Mouse (Mus musculus): Measurements from ENCODE around the gene Arg1. TPM values are rescaled to one million over a fixed set of nuclear protein-coding genes. Genes with fewer than 3 reads are reported as not detected.

Gene Arg1
- 0.41 and 0.54 TPM in 2 replicates for polyA plus RNA-seq (2016; fragmentation: Nextera tagmentation; extraction: Ambion mirVana)

DNA sequence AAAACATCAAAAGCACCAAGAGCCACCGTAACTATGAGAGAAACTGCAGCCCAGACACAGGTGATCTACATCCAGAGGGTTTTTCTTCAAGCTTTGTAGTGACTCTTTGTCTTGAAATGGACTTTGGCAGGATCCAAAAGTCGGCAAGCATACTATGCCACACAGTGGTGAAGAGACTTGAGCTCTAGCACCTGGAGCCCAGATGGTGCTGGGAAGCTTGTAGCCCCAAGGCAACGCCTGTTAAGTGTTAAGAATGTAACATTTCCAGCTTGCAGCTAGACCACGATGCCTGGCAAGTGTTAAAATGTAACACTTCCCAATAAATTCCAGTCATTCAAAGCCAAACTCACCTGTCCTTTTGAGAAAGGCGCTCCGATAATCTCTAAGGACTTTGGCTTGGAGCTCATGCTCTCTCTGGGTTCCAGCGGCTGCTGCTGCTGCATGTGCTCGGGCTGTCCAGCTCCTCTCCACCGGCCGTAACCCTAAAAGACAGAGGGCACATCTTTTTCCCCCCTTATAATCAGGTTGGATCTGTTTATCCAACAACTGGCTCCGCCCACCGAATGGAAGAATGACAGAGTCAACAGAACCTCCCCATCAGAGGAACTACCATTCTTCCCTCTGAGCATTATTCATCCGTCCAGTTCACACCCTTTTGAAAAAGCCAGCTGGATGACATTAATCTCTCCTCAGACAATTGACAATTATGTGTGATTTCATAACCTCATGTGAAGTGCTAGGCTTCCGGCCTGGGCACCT is at the start of gene Arg1:
Gene Arg1, minus strand, starts transcription at position 523 of the 759 bp plus-strand sequence.
- H3K9me3 ChIP-seq (replicated peaks), result no peaks in the 10 kb centered on the region
- no peak within 1 kb of the TSS for H3K9ac ChIP-seq
- 58% methylated on average over 14 of the region's 14 CpGs for WGBS
- H3K4me3 ChIP-seq, result peak within 1 kb of the TSS; percentile 26; the same call in 1 of the 2 replicates
- H3K4me1 ChIP-seq (replicated peaks), result peaks cover 17% of the 10 kb centered on the region
- no peak for ATAC-seq (ENCODE audit: insufficient number of reproducible peaks, low FRiP score)
- H3K27ac ChIP-seq (ENCODE audit: poor library complexity, severe bottlenecking), result no peak within 1 kb of the TSS
- H3K27me3 ChIP-seq (replicated peaks), result no peaks in the 10 kb centered on the region
- no peaks in the 10 kb centered on the region for H3K36me3 ChIP-seq
- H3K4me2 ChIP-seq, result peak within 1 kb of the TSS; percentile 61

GRCm38 (mm10) chr10:24973845-24974514 is 46.7 kb upstream of the Arg1 start:
- WGBS, result 88% methylated on average over 11 of the region's 11 CpGs
- no peaks in the 10 kb centered on the region for H3K27me3 ChIP-seq (replicated peaks)
- no peaks in the 10 kb centered on the region for H3K9me3 ChIP-seq (replicated peaks)

DNA sequence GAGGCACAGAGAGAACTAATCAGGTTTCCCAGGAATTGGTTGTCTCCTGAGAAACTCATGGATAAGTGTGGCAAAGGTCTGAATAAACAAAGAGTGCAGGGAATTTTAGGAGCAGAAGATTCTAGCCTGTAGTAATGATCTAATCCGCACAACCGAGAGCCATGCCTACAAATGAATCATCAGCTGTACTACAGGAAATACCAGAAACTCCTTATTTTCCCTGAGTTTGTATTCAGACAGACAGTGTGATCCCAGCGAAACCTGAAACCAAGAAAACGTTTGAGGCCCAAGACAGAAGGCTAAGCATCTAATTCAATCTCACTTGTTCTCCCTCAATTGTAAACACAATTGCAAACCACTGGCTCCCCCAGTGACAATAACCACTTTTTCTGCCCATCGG is 46.1 kb upstream of the Arg1 start:
- no peak overlapping the region for H3K9ac ChIP-seq
- no peaks in the 10 kb centered on the region for H3K9me3 ChIP-seq (replicated peaks)
- H3K4me1 ChIP-seq (replicated peaks), result peaks cover 10% of the 10 kb centered on the region; the same call in 1 of the 2 replicates
- H3K4me2 ChIP-seq, result no peak overlapping the region
- no peaks in the 10 kb centered on the region for H3K27me3 ChIP-seq (replicated peaks)
- H3K4me3 ChIP-seq, result no peak overlapping the region
- H3K36me3 ChIP-seq, result no peaks in the 10 kb centered on the region
- H3K27ac ChIP-seq (ENCODE audit: poor library complexity, severe bottlenecking), result no peak overlapping the region
- WGBS, result 47% methylated on average over 5 of the region's 5 CpGs
- ATAC-seq (ENCODE audit: insufficient number of reproducible peaks, low FRiP score), result no peak

More at GRCm38 (mm10) chr10:24973845-24974514, 46.7 kb upstream of the Arg1 start:
- no peak overlapping the region for H3K27ac ChIP-seq (ENCODE audit: poor library complexity, severe bottlenecking)
- H3K4me1 ChIP-seq (replicated peaks), result peaks cover 10% of the 10 kb centered on the region; the same call in 1 of the 2 replicates
- no peak for ATAC-seq (ENCODE audit: insufficient number of reproducible peaks, low FRiP score)
- H3K4me3 ChIP-seq, result no peak overlapping the region
- H3K9ac ChIP-seq, result no peak overlapping the region
- no peaks in the 10 kb centered on the region for H3K36me3 ChIP-seq
- H3K4me2 ChIP-seq, result no peak overlapping the region

GRCm38 (mm10) chr10:24972923-24973322 is 45.6 kb upstream of the Arg1 start:
- Histone ChIP-seq H3K4me3 (no peak overlapping the region), H3K4me2 (no peak overlapping the region), H3K36me3 (no peaks in the 10 kb centered on the region), H3K27me3 (replicated peaks) (no peaks in the 10 kb centered on the region), H3K4me1 (replicated peaks) (peaks cover 10% of the 10 kb centered on the region; the same call in 1 of the 2 replicates), H3K9me3 (replicated peaks) (no peaks in the 10 kb centered on the region), H3K27ac (ENCODE audit: poor library complexity, severe bottlenecking) (no peak overlapping the region), H3K9ac (no peak overlapping the region)
- no peak for ATAC-seq (ENCODE audit: insufficient number of reproducible peaks, low FRiP score)
- 25% methylated on average over 4 of the region's 4 CpGs for WGBS

DNA sequence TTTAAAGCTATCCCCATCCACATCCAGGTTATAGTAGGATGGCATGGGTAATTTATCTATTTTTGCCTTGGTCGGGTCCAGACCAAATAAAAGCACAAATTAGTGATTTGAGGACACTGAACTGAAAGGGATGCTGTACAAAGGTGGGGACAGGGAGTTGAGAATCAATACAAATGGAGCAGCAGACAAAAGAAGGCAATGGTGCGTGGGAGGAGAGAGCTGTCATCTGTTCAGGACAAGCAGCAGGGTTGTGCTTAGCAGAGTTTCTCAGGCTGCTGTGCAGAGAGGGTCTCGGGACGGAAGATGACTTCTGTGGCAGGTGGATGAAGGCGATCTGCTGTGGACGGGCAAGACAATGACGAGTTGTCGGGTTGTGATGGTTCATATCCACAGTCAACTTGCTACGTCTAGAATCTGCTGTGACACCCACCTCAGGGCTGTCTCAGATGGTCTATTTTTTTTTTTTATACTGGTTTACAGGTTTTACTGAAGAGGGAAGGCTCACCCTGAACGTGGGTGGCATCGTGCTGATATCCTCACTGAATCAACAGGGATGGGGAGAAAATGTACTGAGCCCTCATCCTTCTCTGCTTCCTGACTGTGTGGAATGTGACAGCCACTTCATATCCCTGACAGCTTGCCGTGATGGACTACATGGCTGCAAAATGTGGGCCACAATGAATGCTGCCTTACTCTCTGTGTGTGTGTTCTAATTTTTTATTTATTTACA is 38.7 kb upstream of the Arg1 start:
- Histone ChIP-seq H3K27ac (ENCODE audit: poor library complexity, severe bottlenecking) (no peak overlapping the region), H3K4me2 (no peak overlapping the region), H3K27me3 (replicated peaks) (no peaks in the 10 kb centered on the region), H3K36me3 (no peaks in the 10 kb centered on the region), H3K4me3 (no peak overlapping the region), H3K9ac (no peak overlapping the region), H3K9me3 (replicated peaks) (no peaks in the 10 kb centered on the region), H3K4me1 (replicated peaks) (peaks cover 5% of the 10 kb centered on the region)
- WGBS, result 62% methylated on average over 12 of the region's 12 CpGs
- ATAC-seq (ENCODE audit: insufficient number of reproducible peaks, low FRiP score), result no peak

DNA sequence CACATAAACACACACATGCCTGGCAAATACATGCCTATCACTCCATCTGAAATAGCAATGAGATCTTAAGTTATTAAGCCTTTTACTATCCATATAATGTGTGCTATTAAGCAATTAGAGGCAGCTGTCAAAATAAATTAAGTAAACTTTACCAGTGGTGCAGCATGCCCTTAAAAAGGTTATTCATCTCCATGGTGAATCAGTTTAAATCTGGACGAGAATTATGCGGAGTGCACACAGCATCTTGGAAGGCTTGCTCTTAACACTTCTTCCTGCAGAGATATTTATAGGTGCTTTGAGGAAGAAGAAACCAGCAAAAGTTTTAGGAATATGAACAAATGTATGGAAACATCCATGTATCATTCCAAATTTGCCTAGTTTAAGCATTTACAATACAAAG is 34.6 kb upstream of the Arg1 start:
- ATAC-seq (ENCODE audit: insufficient number of reproducible peaks, low FRiP score), result no peak
- no peaks in the 10 kb centered on the region for H3K36me3 ChIP-seq

DNA sequence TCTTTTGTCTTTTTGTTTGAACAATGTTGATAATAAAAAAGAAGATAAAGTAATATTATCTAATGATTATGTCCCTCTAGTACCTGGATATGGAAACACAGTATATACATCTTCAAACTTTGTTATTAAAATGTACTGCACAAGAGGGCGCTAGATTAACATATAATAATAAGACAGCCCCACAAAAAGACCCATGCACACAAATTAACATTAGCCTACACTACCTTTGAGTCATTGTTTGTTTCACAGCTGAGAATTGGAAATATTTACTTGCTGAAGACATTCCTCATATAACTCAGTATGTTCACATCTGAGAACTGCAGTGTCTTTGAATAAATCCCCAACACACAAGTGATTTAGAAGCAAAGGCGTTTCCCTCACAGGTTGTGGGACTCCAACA is 33.8 kb upstream of the Arg1 start:
- H3K27ac ChIP-seq (ENCODE audit: poor library complexity, severe bottlenecking), result no peak overlapping the region
- H3K4me1 ChIP-seq (replicated peaks), result peaks cover 16% of the 10 kb centered on the region
- 46% methylated on average over 2 of the region's 2 CpGs for WGBS
- no peaks in the 10 kb centered on the region for H3K36me3 ChIP-seq
- no peaks in the 10 kb centered on the region; the same call in 1 of the 2 replicates for H3K27me3 ChIP-seq (replicated peaks)
- no peak overlapping the region for H3K4me2 ChIP-seq
- no peak overlapping the region for H3K9ac ChIP-seq
- ATAC-seq (ENCODE audit: insufficient number of reproducible peaks, low FRiP score), result no peak
- no peak overlapping the region for H3K4me3 ChIP-seq
- no peaks in the 10 kb centered on the region for H3K9me3 ChIP-seq (replicated peaks)

More for the DNA sequence above, 34.6 kb upstream of the Arg1 start:
- no peak overlapping the region for H3K9ac ChIP-seq
- H3K9me3 ChIP-seq (replicated peaks), result no peaks in the 10 kb centered on the region
- H3K4me1 ChIP-seq (replicated peaks), result peaks cover 21% of the 10 kb centered on the region
- no peaks in the 10 kb centered on the region; the same call in 1 of the 2 replicates for H3K27me3 ChIP-seq (replicated peaks)
- H3K4me2 ChIP-seq, result no peak overlapping the region
- H3K27ac ChIP-seq (ENCODE audit: poor library complexity, severe bottlenecking), result no peak overlapping the region
- H3K4me3 ChIP-seq, result no peak overlapping the region
- 66% methylated on average over 2 of the region's 2 CpGs for WGBS

DNA sequence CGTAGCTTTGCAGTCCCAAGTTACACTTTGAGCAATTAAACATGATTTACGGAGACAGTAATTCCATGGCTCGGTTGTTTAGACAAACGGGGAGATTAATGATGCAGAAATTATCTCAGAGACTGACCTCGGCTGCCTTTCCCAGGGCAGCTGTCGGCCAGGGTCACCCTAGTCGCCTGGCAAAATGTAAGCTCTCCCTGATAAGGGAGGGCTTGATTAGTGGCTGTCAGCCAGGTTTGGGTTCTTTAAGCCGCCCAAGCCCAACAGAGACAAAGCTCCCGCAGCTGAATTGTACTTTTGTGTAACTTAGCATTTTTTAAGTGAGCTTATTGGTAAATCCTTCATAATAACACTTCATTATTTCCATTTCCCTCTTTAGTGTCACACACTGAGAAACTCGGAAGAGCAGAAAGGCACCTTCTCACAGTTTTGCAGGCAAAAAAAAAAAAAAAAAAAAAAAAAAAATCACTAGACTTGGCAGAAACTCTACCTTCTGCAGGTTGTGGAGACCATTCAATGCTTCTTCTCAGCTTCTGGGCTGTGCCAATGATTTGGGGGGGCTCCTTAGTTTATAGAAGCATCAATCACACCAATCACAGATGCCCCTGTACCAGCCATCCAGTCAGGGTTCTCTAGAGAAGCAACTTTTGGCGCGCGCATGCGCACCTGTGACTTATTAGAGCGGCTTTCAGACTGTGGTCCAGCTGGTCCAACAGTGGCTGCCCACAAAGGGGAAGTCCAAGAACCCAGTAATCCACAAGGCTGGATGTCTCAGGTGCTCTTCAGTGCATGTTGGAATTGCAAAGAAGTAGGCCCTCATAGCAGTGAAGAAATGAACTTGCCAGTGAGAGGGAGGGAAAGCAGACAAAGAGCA is 32.0 kb upstream of the Arg1 start:
- Histone ChIP-seq H3K4me3 (0 out of 2 replicates have a peak overlapping the region, but pooled peaks have one; percentile 9), H3K4me1 (replicated peaks) (peaks cover 16% of the 10 kb centered on the region), H3K36me3 (no peaks in the 10 kb centered on the region), H3K9me3 (replicated peaks) (no peaks in the 10 kb centered on the region), H3K4me2 (peak overlapping the region; percentile 64), H3K27ac (ENCODE audit: poor library complexity, severe bottlenecking) (no peak overlapping the region), H3K27me3 (replicated peaks) (no peaks in the 10 kb centered on the region; the same call in 1 of the 2 replicates), H3K9ac (peak overlapping the region; percentile 54; the same call in 1 of the 2 replicates)
- ATAC-seq (ENCODE audit: insufficient number of reproducible peaks, low FRiP score), result no peak
- WGBS, result 33% methylated on average over 15 of the region's 15 CpGs

GRCm38 (mm10) chr10:24958280-24959042 is 31.2 kb upstream of the Arg1 start:
- Histone ChIP-seq H3K4me2 (peak overlapping the region; percentile 64), H3K9me3 (replicated peaks) (no peaks in the 10 kb centered on the region), H3K9ac (no peak overlapping the region), H3K36me3 (no peaks in the 10 kb centered on the region), H3K4me1 (replicated peaks) (peaks cover 16% of the 10 kb centered on the region), H3K27ac (ENCODE audit: poor library complexity, severe bottlenecking) (no peak overlapping the region), H3K4me3 (0 out of 2 replicates have a peak overlapping the region, but pooled peaks have one; percentile 9), H3K27me3 (replicated peaks) (no peaks in the 10 kb centered on the region; the same call in 1 of the 2 replicates)
- ATAC-seq (ENCODE audit: insufficient number of reproducible peaks, low FRiP score), result no peak
- 50% methylated on average over 15 of the region's 15 CpGs for WGBS

DNA sequence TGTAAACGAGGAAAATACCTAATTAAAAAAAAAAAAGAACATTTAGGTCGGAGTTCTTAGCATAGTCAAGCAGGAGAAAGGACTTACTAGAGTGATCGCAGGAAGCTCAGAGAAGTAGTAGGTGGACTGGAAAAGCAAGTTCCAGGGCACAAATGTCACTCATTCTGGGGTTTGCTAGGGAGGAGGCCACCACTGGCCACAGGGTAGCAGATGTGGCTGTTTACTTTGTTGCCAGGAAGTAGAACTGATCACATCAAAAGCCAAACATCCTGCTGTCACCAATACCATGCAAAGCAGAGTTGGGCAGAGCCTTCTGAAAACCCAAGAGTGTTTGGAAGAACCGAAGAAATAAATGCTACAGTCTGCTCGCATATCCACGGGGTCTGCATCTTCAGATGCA is 26.6 kb upstream of the Arg1 start:
- H3K4me1 ChIP-seq (replicated peaks), result peaks cover 6% of the 10 kb centered on the region
- ATAC-seq (ENCODE audit: insufficient number of reproducible peaks, low FRiP score), result no peak
- 65% methylated on average over 6 of the region's 6 CpGs for WGBS

More for the DNA sequence above, 26.6 kb upstream of the Arg1 start:
- no peaks in the 10 kb centered on the region for H3K36me3 ChIP-seq
- H3K27ac ChIP-seq (ENCODE audit: poor library complexity, severe bottlenecking), result no peak overlapping the region
- H3K9ac ChIP-seq, result no peak overlapping the region
- no peak overlapping the region for H3K4me3 ChIP-seq
- H3K4me2 ChIP-seq, result no peak overlapping the region
- no peaks in the 10 kb centered on the region for H3K9me3 ChIP-seq (replicated peaks)
- no peaks in the 10 kb centered on the region for H3K27me3 ChIP-seq (replicated peaks)
